10 mouse cellular contexts compared by ENCODE assay signal in the genomic region with DNA sequence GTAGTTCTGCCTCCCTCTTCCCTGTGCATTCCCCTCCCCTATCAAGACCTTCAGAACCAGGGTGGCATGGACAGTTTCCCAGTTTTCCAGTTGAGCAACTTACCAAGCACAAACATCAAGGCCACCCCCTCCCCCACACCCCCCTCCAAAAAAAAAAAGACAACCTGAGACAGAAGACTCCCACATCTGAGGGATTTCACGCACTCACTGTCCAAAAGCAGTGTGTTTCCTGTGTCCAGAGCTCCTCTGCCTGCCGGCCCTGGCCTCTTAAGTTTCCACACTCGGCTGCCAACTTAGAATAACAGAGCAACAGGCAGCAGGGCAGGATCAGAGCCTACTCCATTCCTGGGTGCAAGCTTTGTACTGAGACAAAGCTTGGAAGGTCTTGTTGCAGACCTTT.
DNase-seq lines count a peak whose midpoint lies in the region; ATAC-seq and TF ChIP-seq lines count a peak whose summit lies in the region.
"Had no signal": no experiment of that assay in that cellular context is flagged by ENCODE, and none has a peak within 500 bp of the region (broad histone marks: within the 10 kb centered on the region; RNA-seq: fewer than 3 reads in every experiment).

No protein-coding gene starts in this region.

- TF ChIP-seq CTCF in E14TG2a.4 (conservative IDR thresholded peaks at IDR 0.05; ENCODE audit: low read length): no peak

- peak overlapping the region; percentile 9; the same call in 1 of the 2 replicates for H3K4me2 ChIP-seq in lung, embryonic 16.5 days (ENCODE audit: low read depth, low read length)
- no peak overlapping the region for H3K4me2 ChIP-seq in forebrain, embryonic 12.5 days
- H3K4me2 ChIP-seq in hindbrain, embryonic 14.5 days (replicated peaks): no peak overlapping the region
- H3K4me2 ChIP-seq: neural tube, embryonic 12.5 days had no signal

- H3K4me3 ChIP-seq in E14TG2a.4 (replicated peaks; ENCODE audit: low read length): 0 out of 2 replicates have a peak overlapping the region, but pooled peaks have one; percentile 4
- H3K4me3 ChIP-seq in lung, embryonic 16.5 days (ENCODE audit: low read length): no peak overlapping the region
- H3K4me3 ChIP-seq in forebrain, embryonic 12.5 days (replicated peaks): no peak overlapping the region
- H3K4me3 ChIP-seq in hindbrain, embryonic 14.5 days (replicated peaks; ENCODE audit: low read length): no peak overlapping the region
- H3K4me3 ChIP-seq: neural tube, embryonic 12.5 days had no signal

- peak; percentile 27; the same call in 1 of the 2 replicates for ATAC-seq in lung, embryonic 16.5 days (ENCODE audit: low read depth)
- no peak for ATAC-seq in forebrain, embryonic 12.5 days (ENCODE audit: low FRiP score)
- ATAC-seq in hindbrain, embryonic 14.5 days (ENCODE audit: low FRiP score): no peak

- H3K27me3 ChIP-seq in E14TG2a.4 (ENCODE audit: insufficient read depth, low read length): no peaks in the 10 kb centered on the region
- no peaks in the 10 kb centered on the region for H3K27me3 ChIP-seq in lung, embryonic 16.5 days (ENCODE audit: control insufficient read depth, insufficient read depth, low read depth, low read length)
- H3K27me3 ChIP-seq in forebrain, embryonic 12.5 days: no peaks in the 10 kb centered on the region
- H3K27me3 ChIP-seq in hindbrain, embryonic 14.5 days (ENCODE audit: control insufficient read depth, insufficient read depth, low read length): no peaks in the 10 kb centered on the region
- H3K27me3 ChIP-seq: neural tube, embryonic 12.5 days had no signal

- no peaks in the 10 kb centered on the region for H3K9me3 ChIP-seq in E14TG2a.4 (ENCODE audit: low read length)
- no peaks in the 10 kb centered on the region for H3K9me3 ChIP-seq in lung, embryonic 16.5 days (ENCODE audit: control insufficient read depth, low read length)
- no peaks in the 10 kb centered on the region for H3K9me3 ChIP-seq in forebrain, embryonic 12.5 days
- H3K9me3 ChIP-seq in hindbrain, embryonic 14.5 days (ENCODE audit: control insufficient read depth, low read length): no peaks in the 10 kb centered on the region

- H3K27ac ChIP-seq in lung, embryonic 16.5 days (ENCODE audit: low read length): peak overlapping the region; percentile 68
- H3K27ac ChIP-seq in forebrain, embryonic 12.5 days: no peak overlapping the region
- no peak overlapping the region for H3K27ac ChIP-seq in hindbrain, embryonic 14.5 days
- H3K27ac ChIP-seq: liver, embryonic 14.5 days; neural tube, embryonic 12.5 days had no signal

- H3K36me3 ChIP-seq in E14TG2a.4 (ENCODE audit: insufficient read depth, low read length): no peaks in the 10 kb centered on the region
- peaks cover 16% of the 10 kb centered on the region for H3K36me3 ChIP-seq in lung, embryonic 16.5 days (ENCODE audit: control insufficient read depth, insufficient read depth, low read length)
- peaks cover 15% of the 10 kb centered on the region for H3K36me3 ChIP-seq in forebrain, embryonic 12.5 days (replicated peaks)
- no peaks in the 10 kb centered on the region for H3K36me3 ChIP-seq in hindbrain, embryonic 14.5 days (replicated peaks; ENCODE audit: control insufficient read depth, insufficient read depth)

- WGBS in lung, embryonic 16.5 days: 46% methylated on average over 3 of the region's 3 CpGs
- WGBS in forebrain, embryonic 12.5 days: 64% methylated on average over 3 of the region's 3 CpGs
- WGBS in hindbrain, embryonic 14.5 days: 58% methylated on average over 3 of the region's 3 CpGs

- H3K4me1 ChIP-seq in E14TG2a.4 (replicated peaks; ENCODE audit: low read depth, low read length): peaks cover 29% of the 10 kb centered on the region
- H3K4me1 ChIP-seq in lung, embryonic 16.5 days (replicated peaks; ENCODE audit: control insufficient read depth, insufficient read depth, low read length): peaks cover 5% of the 10 kb centered on the region; the same call in 1 of the 2 replicates
- no peaks in the 10 kb centered on the region for H3K4me1 ChIP-seq in forebrain, embryonic 12.5 days
- no peaks in the 10 kb centered on the region for H3K4me1 ChIP-seq in hindbrain, embryonic 14.5 days (replicated peaks; ENCODE audit: control insufficient read depth, insufficient read depth, low read length)
- H3K4me1 ChIP-seq: neural tube, embryonic 12.5 days had no signal

- peak; percentile 46 for DNase-seq in 416B (ENCODE audit: low read depth)
- peak; percentile 30 for DNase-seq in heart, postnatal 4 days
- DNase-seq in hindbrain, embryonic 14.5 days (ENCODE audit: low spot score): no peak
- no peak for DNase-seq in urinary bladder, adult 18-20 months (ENCODE audit: low spot score in 2 of 2)
- DNase-seq: cerebellum, postnatal 10 days had no signal

- H3K9ac ChIP-seq in lung, embryonic 16.5 days (ENCODE audit: low read length): no peak overlapping the region
- H3K9ac ChIP-seq in forebrain, embryonic 12.5 days: no peak overlapping the region
- H3K9ac ChIP-seq in hindbrain, embryonic 14.5 days: no peak overlapping the region
- H3K9ac ChIP-seq: liver, embryonic 14.5 days; neural tube, embryonic 12.5 days had no signal

Comparison
In these comparisons a context has a peak if more than half of its experiments do, and no peak if none do; other contexts are left out.
1. DNase-seq: peak in 416B (single experiment) and heart, postnatal 4 days (single experiment); none in hindbrain, embryonic 14.5 days (single experiment) and urinary bladder, adult 18-20 months (0 of 2).